8 mouse cellular contexts compared by ENCODE assay signal in the genomic region with DNA sequence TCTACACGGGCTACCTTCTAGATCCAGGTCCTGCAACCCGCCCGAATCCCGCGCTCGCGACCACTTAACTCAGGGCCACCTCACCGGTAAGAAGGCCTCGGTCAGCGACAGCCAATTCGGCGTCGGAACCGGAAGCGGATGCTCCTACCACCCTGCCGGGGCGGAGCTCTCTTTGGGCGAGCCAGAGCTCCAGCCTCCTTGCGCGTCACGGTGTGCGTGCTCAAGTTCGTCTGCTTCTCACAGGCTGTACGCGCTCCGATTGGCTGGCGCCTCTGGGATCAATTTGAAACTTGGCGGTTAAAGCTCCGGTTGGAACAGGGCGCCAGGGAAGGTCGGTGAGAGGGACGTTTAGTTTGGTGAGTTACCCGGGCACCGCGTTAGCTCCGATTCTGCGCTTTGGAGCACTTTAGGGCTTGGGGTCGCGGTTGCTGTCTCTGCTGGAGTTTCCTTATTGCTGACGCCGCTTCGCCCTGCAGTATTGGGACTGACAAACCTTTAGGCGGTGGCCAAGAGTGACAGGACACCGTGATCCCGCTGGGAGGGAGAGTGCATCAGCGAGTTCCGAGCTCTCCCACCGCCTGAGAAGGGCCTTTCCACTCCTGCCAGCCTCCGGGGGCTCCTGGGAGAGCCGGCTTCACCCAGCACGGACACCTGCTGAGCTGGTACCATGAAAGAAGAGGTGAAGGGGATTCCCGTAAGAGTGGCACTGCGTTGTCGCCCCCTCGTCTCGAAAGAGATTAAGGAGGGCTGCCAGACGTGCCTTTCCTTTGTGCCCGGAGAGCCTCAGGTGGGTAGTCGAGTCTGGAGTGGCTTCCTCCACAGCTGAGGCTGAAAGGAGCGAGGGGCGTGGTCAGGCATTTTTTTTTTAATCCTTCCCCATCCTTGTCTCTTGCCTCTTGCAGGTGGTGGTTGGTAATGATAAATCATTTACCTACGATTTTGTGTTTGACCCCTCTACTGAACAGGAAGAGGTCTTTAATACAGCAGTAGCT. TPM values are rescaled to one million over a fixed set of nuclear protein-coding genes. Genes with fewer than 3 reads are reported as not detected.
DNase-seq lines count a peak whose midpoint lies in the region; ATAC-seq and TF ChIP-seq lines count a peak whose summit lies in the region.

A gene (minus strand): TSS at position 767 of the 992 bp plus-strand sequence.

- peak within 1 kb of the TSS; percentile 93 for H3K9ac ChIP-seq in ES-E14 (ENCODE audit: insufficient read depth, low read depth, low read length, poor library complexity, severe bottlenecking)
- H3K9ac ChIP-seq in forebrain, embryonic 15.5 days (replicated peaks): peak within 1 kb of the TSS; percentile 63

- 19% methylated on average over 62 of the region's 62 CpGs for WGBS in forebrain, embryonic 15.5 days
- 34% methylated on average over 62 of the region's 62 CpGs for WGBS in lung, adult 2 months

- ATAC-seq in forebrain, embryonic 15.5 days (replicated peaks): peak; percentile 100
- peak; percentile 100 for ATAC-seq in neutrophil, adult 5-6 weeks (ENCODE audit: extremely low read depth, insufficient number of reproducible peaks, low FRiP score, poor library complexity, severe bottlenecking)

- no peaks in the 10 kb centered on the region for H3K9me3 ChIP-seq in ES-E14 (ENCODE audit: control insufficient read depth, insufficient read depth, low read depth, low read length)
- H3K9me3 ChIP-seq in forebrain, embryonic 15.5 days: no peaks in the 10 kb centered on the region

- in situ Hi-C loops in ES-E14 (cut with MboI; ENCODE audit: low sequenced_read_pairs in 2 of 2, unreplicated experiment in 2 of 2): no loop called here

- H3K4me3 ChIP-seq in ES-E14 (ENCODE audit: insufficient read depth in 1 of 2, low read depth in 1 of 2, low read length in 2 of 2, poor library complexity in 1 of 2, severe bottlenecking in 1 of 2): peak within 1 kb of the TSS; percentile 91
- H3K4me3 ChIP-seq in forebrain, embryonic 15.5 days: peak within 1 kb of the TSS; percentile 55
- H3K4me3 ChIP-seq in lung, adult 2 months (replicated peaks; ENCODE audit: extremely low read depth, low read depth, low read length): peak within 1 kb of the TSS; percentile 83

- TF ChIP-seq CTCF in lung, adult 2 months (IDR thresholded peaks at IDR 0.05; ENCODE audit: insufficient read depth, low read length): no peak

- H3K4me2 ChIP-seq in forebrain, embryonic 15.5 days (replicated peaks): peak within 1 kb of the TSS; percentile 74

- intact Hi-C loops in heart, postnatal 25 days (cut with DNase I): no loop called here

- peak; percentile 77 for DNase-seq in ES-E14 (ENCODE audit: low read depth, low spot score)
- DNase-seq in cerebellum, adult 11-12 months: peak; percentile 88
- DNase-seq in heart, postnatal 25 days (ENCODE audit: low spot score): peak; percentile 86
- peak; percentile 81 to 89 for DNase-seq in layer of hippocampus, adult 18-20 months (ENCODE audit: low spot score in 2 of 2)
- peak; percentile 77 for DNase-seq in lung, adult 2 months
- peak; percentile 83 to 84 for DNase-seq in thymus, adult 18-20 months

- H3K4me1 ChIP-seq in ES-E14 (ENCODE audit: control insufficient read depth in 2 of 2, insufficient read depth in 2 of 2, low read length in 2 of 2, poor library complexity in 1 of 2): no peaks in the 10 kb centered on the region; a peak in 1 of 4 replicates
- H3K4me1 ChIP-seq in forebrain, embryonic 15.5 days: peaks cover 10% of the 10 kb centered on the region
- peaks cover 2% of the 10 kb centered on the region; the same call in 1 of the 2 replicates for H3K4me1 ChIP-seq in lung, adult 2 months (ENCODE audit: control insufficient read depth, insufficient read depth, low read length)

- H3K27ac ChIP-seq in ES-E14 (ENCODE audit: insufficient read depth, low read depth, low read length, poor library complexity, severe bottlenecking): peak within 1 kb of the TSS; percentile 88
- H3K27ac ChIP-seq in forebrain, embryonic 15.5 days (replicated peaks): 0 out of 2 replicates have a peak within 1 kb of the TSS, but pooled peaks have one; percentile 43

- peak; percentile 76; the same call in 1 of the 2 replicates for TF ChIP-seq POLR2A in lung, adult 2 months (IDR thresholded peaks at IDR 0.05; ENCODE audit: borderline replicate concordance, extremely low read depth, low read depth, low read length)

- no peaks in the 10 kb centered on the region for H3K27me3 ChIP-seq in forebrain, embryonic 15.5 days

- H3K36me3 ChIP-seq in ES-E14 (ENCODE audit: control insufficient read depth, insufficient read depth, low read length, poor library complexity, severe bottlenecking): peaks cover 2% of the 10 kb centered on the region; the same call in 1 of the 2 replicates
- H3K36me3 ChIP-seq in forebrain, embryonic 15.5 days: peaks cover 10% of the 10 kb centered on the region; the same call in 1 of the 2 replicates

TF ChIP-seq in ES-E14, 5 proteins besides CTCF, POLR2A, EP300 and RAD21:
- TF ChIP-seq HCFC1 (IDR thresholded peaks at IDR 0.05; ENCODE audit: borderline replicate concordance, insufficient read depth, low read length): no peak
- no peak for TF ChIP-seq CHD2 (IDR thresholded peaks at IDR 0.05; ENCODE audit: low read depth, low read length)
- TF ChIP-seq ZNF384 (IDR thresholded peaks at IDR 0.05; ENCODE audit: low read depth, low read length): peak; percentile 24; the same call in 1 of the 2 replicates
- no peak for TF ChIP-seq MAFK (IDR thresholded peaks at IDR 0.05; ENCODE audit: insufficient read depth, low read depth, low read length)
- TF ChIP-seq ZC3H11A (IDR thresholded peaks at IDR 0.05; ENCODE audit: borderline replicate concordance, low read depth, low read length): no peak

RNA-seq across cellular contexts. Expression of the gene that starts here (rescaled TPM):
- 22.3 and 38.7 TPM in 2 replicates for total RNA-seq in ES-E14 (2012; rRNA removed)
- 112 and 113 TPM in 2 replicates for polyA plus RNA-seq in forebrain, embryonic 15.5 days (2015; fragmentation: Nextera tagmentation; extraction: Ambion mirVana)
- 10 to 100 TPM; 25.9 to 27.1 TPM for total RNA-seq in heart, postnatal 25 days (2021)
- 10 to 100 TPM; 41.6 to 43.5 TPM for total RNA-seq in layer of hippocampus, adult 18-20 months (2021)
- 15.1 and 22.5 TPM in 2 replicates for polyA plus RNA-seq in lung, adult 2 months (2012; rRNA removed)
- total RNA-seq in neutrophil, adult 5-6 weeks (2017): 10.8 and 12.9 TPM in 2 replicates

Comparison
In these comparisons a context has a peak if more than half of its experiments do, and no peak if none do; other contexts are left out.
1. Peak in every context shown above with its lines: DNase-seq, ATAC-seq, H3K4me3 ChIP-seq and H3K27ac ChIP-seq.